Mouse (Mus musculus): ENCODE measurements at regions not wholly inside any gene's neighbourhood (a gene's known extent, or its start where the extent isn't known, plus 50 kb on each side); places are given as distances from the start of the nearest gene placed in this dataset.
A peak's percentile ranks its signal among the peaks of the same experiment; 100 is the strongest.

DNA sequence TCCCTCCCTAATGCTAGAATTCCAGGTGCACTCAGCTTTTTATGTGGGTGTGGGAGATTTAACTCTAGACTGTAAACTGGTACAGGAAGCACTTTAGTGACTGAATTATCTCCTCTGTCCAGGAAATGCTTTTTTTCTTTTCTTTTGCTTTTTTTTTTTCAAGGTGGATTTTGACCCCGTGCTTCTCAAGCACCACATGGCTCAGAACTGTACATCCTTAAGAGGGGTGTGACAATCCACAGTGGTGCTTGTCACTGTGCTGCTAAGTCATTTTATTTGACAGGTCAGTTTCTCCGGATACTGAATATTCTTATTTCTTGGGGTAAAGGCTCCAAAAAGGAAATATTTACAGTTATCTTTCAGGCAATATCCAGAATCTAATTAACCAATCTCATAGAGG lies 472.0 kb downstream of the Hsfy2 start:
- no peak overlapping the region for H3K4me3 ChIP-seq (ENCODE audit: low read depth, low read length)
- H3K9me3 ChIP-seq (ENCODE audit: low read depth, low read length): no peaks in the 10 kb centered on the region
- DNase-seq: no peak
- H3K27me3 ChIP-seq (ENCODE audit: insufficient read depth, low read length): no peaks in the 10 kb centered on the region
- no peaks in the 10 kb centered on the region for H3K36me3 ChIP-seq (ENCODE audit: insufficient read depth)
- no peaks in the 10 kb centered on the region for H3K4me1 ChIP-seq (ENCODE audit: insufficient read depth)
- no peak overlapping the region for H3K4me2 ChIP-seq
- no peak for TF ChIP-seq CTCF (IDR thresholded peaks at IDR 0.05; ENCODE audit: low read depth)
- H3K27ac ChIP-seq (ENCODE audit: low read depth): no peak overlapping the region
- no peak overlapping the region for H3K9ac ChIP-seq
- ATAC-seq (ENCODE audit: insufficient read depth): no peak
- 56% methylated on average over 2 of the region's 2 CpGs for WGBS

DNA sequence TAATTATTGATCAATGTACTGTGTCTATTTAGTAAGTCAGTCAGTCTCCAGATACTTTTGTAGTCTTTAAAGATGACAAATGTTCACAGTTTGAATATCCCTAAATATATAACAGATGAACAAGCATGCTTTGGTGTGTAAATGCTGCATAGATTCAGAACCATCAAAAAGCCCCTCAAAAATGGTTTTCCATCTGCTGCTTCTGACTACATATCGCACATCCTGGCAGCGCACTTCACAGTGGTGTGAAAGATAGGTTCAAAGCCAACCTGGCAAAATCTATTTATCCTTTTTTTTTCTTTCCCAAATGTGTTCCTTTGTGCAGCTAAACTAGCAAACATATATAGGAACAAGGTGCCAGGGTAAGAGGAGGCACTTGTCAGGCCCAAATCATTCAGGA lies 472.9 kb downstream of the Hsfy2 start:
- no peak for TF ChIP-seq CTCF (IDR thresholded peaks at IDR 0.05; ENCODE audit: low read depth)
- no peaks in the 10 kb centered on the region for H3K9me3 ChIP-seq (ENCODE audit: low read depth, low read length)
- H3K27ac ChIP-seq (ENCODE audit: low read depth): no peak overlapping the region
- 98% methylated on average over 2 of the region's 2 CpGs for WGBS
- H3K4me3 ChIP-seq (ENCODE audit: low read depth, low read length): no peak overlapping the region
- H3K36me3 ChIP-seq (ENCODE audit: insufficient read depth): no peaks in the 10 kb centered on the region
- H3K9ac ChIP-seq: no peak overlapping the region
- H3K4me1 ChIP-seq (ENCODE audit: insufficient read depth): no peaks in the 10 kb centered on the region
- H3K27me3 ChIP-seq (ENCODE audit: insufficient read depth, low read length): no peaks in the 10 kb centered on the region
- H3K4me2 ChIP-seq: no peak overlapping the region
- ATAC-seq (ENCODE audit: insufficient read depth): no peak
- DNase-seq: no peak

DNA sequence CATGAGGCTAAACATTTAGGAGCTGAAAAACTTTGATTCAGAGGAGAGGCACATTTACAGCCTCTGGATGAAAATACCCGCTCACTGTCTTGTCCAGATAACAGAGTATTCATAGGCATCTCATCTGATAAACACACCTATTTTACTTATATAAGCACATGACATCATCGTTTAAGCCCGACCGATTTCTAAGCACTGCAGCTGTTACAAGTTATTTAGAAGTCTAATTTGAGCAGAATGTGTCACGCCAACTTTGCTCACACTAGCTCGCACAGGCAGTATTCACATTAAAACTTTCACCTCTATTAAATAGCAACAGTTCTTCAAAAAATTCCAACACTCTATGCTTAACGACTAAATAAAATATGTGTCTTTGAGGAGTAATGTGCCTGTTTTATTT lies 506.3 kb downstream of the Hsfy2 start:
- Histone ChIP-seq H3K27ac (ENCODE audit: low read depth) (no peak overlapping the region), H3K27me3 (ENCODE audit: insufficient read depth, low read length) (no peaks in the 10 kb centered on the region), H3K9ac (no peak overlapping the region), H3K36me3 (ENCODE audit: insufficient read depth) (no peaks in the 10 kb centered on the region), H3K4me3 (ENCODE audit: low read depth, low read length) (no peak overlapping the region), H3K4me1 (ENCODE audit: insufficient read depth) (no peaks in the 10 kb centered on the region), H3K9me3 (ENCODE audit: low read depth, low read length) (no peaks in the 10 kb centered on the region), H3K4me2 (no peak overlapping the region)
- TF ChIP-seq CTCF (IDR thresholded peaks at IDR 0.05; ENCODE audit: low read depth): no peak
- ATAC-seq (ENCODE audit: insufficient read depth): no peak
- no peak for DNase-seq
- WGBS: 44% methylated on average over 7 of the region's 7 CpGs

DNA sequence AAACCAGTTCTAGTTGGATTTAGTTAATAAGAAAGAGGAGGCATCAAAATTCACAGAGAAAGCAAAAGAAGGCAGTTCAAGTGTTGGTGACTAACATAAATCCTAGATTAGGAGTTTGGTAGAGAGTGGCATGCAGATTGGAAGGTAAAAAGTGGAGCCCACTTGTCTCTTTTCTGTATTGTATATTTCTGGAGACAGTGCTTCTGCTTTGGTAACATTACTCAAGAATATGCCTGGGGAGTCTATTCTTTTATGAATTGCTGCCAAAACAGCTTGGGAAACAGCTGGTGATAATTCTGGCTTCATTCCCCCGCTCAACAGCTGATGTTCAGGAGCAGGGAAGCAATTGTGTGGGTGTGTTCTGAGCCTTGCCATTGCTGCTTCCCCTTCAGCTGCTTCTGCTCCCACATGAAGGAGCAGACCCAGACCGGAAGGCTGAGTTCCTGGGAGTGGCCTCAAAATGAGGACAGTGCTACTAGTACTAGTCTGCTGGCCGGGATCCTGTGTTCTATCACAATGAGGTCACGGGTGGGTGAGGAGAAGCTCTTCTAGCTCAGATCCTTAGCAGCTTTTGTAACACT lies 547.9 kb downstream of the Hsfy2 start:
- Histone ChIP-seq H3K4me1 (ENCODE audit: insufficient read depth) (no peaks in the 10 kb centered on the region), H3K4me3 (ENCODE audit: low read depth, low read length) (no peak overlapping the region), H3K9ac (no peak overlapping the region), H3K36me3 (ENCODE audit: insufficient read depth) (no peaks in the 10 kb centered on the region), H3K4me2 (no peak overlapping the region), H3K27ac (ENCODE audit: low read depth) (no peak overlapping the region), H3K9me3 (ENCODE audit: low read depth, low read length) (no peaks in the 10 kb centered on the region), H3K27me3 (ENCODE audit: insufficient read depth, low read length) (no peaks in the 10 kb centered on the region)
- TF ChIP-seq CTCF (IDR thresholded peaks at IDR 0.05; ENCODE audit: low read depth): no peak
- WGBS: 40% methylated on average over 4 of the region's 4 CpGs
- DNase-seq (peak; percentile 87), ATAC-seq (ENCODE audit: insufficient read depth) (peak; percentile 96)

DNA sequence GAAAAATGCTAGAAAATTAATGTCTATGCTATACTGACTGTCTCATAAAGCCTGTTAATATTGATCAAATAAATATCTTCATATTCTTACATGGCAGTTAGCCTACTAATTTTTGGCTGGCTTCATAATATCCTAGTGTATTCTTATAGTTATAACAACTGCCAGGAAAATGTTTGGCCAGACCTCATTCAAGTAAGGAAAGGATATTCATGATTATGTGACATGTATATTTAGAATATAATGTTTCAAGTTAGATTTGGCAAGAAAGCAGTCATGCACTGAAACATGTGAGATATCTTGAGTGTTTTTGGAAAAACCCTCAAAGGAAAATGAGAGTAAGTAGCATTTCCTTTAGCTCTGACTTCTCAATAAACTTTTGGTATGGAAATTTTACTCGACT lies 548.9 kb downstream of the Hsfy2 start:
- no peak overlapping the region for H3K4me2 ChIP-seq
- H3K4me3 ChIP-seq (ENCODE audit: low read depth, low read length): no peak overlapping the region
- ATAC-seq (ENCODE audit: insufficient read depth) (peak; percentile 47; the same call in 1 of the 2 replicates), DNase-seq (peak; percentile 80)
- no peaks in the 10 kb centered on the region for H3K36me3 ChIP-seq (ENCODE audit: insufficient read depth)
- no peaks in the 10 kb centered on the region for H3K4me1 ChIP-seq (ENCODE audit: insufficient read depth)
- H3K9me3 ChIP-seq (ENCODE audit: low read depth, low read length): no peaks in the 10 kb centered on the region
- H3K27ac ChIP-seq (ENCODE audit: low read depth): no peak overlapping the region
- TF ChIP-seq CTCF (IDR thresholded peaks at IDR 0.05; ENCODE audit: low read depth): no peak
- WGBS: 37% methylated on average over 1 of the region's 1 CpGs
- H3K9ac ChIP-seq: no peak overlapping the region
- no peaks in the 10 kb centered on the region for H3K27me3 ChIP-seq (ENCODE audit: insufficient read depth, low read length)

DNA sequence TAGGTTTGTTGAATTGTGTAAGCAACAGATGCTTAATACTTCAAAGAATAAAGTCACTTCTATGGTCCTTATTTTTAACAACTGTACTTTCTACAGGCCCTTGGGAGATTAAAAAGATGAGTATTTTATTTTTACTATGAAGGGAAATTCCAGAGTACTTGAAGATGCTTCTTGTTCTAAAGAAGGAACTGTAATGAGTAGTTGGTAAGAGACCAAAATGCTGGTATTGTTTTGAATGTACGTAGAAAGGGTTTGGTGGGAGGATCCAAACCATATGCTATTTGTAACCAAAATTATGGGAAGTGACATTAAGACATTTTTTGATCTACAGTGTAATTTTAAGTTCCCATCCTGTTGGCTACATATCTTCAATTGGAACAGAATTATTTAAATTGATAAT lies 560.5 kb downstream of the Hsfy2 start:
- Histone ChIP-seq H3K4me3 (ENCODE audit: low read depth, low read length) (no peak overlapping the region), H3K9me3 (ENCODE audit: low read depth, low read length) (no peaks in the 10 kb centered on the region), H3K27ac (ENCODE audit: low read depth) (no peak overlapping the region), H3K4me2 (no peak overlapping the region), H3K27me3 (ENCODE audit: insufficient read depth, low read length) (no peaks in the 10 kb centered on the region), H3K4me1 (ENCODE audit: insufficient read depth) (no peaks in the 10 kb centered on the region), H3K36me3 (ENCODE audit: insufficient read depth) (no peaks in the 10 kb centered on the region), H3K9ac (no peak overlapping the region)
- no peak for ATAC-seq (ENCODE audit: insufficient read depth)
- 72% methylated on average over 1 of the region's 1 CpGs for WGBS
- no peak for DNase-seq
- TF ChIP-seq CTCF (IDR thresholded peaks at IDR 0.05; ENCODE audit: low read depth): no peak

DNA sequence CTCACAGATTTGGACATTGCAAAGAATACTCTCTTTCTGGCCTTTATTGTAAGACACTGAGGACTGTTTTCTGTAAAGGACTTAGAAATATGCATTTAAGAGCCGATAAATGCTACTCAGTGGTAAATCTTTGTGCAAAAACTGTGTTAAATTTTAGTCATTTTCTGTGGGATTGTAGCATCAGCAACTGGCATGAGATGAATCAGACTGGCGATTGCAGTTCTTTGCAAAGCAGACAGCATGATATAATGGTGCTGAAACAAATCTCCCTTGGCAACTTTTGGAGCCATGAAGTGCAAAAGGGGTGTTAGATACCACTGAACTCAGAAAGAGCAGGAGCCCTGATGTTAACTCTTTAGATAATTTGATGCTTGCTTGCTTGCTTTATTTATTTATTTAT lies 565.0 kb downstream of the Hsfy2 start:
- DNase-seq (peak; percentile 11), ATAC-seq (ENCODE audit: insufficient read depth) (no peak)
- no peaks in the 10 kb centered on the region for H3K9me3 ChIP-seq (ENCODE audit: low read depth, low read length)
- no peak overlapping the region for H3K9ac ChIP-seq
- no peak overlapping the region for H3K4me2 ChIP-seq
- no peak overlapping the region for H3K27ac ChIP-seq (ENCODE audit: low read depth)
- H3K27me3 ChIP-seq (ENCODE audit: insufficient read depth, low read length): no peaks in the 10 kb centered on the region
- TF ChIP-seq CTCF (IDR thresholded peaks at IDR 0.05; ENCODE audit: low read depth): no peak
- no peak overlapping the region for H3K4me3 ChIP-seq (ENCODE audit: low read depth, low read length)
- WGBS: 73% methylated on average over 2 of the region's 2 CpGs
- H3K36me3 ChIP-seq (ENCODE audit: insufficient read depth): no peaks in the 10 kb centered on the region
- H3K4me1 ChIP-seq (ENCODE audit: insufficient read depth): no peaks in the 10 kb centered on the region

DNA sequence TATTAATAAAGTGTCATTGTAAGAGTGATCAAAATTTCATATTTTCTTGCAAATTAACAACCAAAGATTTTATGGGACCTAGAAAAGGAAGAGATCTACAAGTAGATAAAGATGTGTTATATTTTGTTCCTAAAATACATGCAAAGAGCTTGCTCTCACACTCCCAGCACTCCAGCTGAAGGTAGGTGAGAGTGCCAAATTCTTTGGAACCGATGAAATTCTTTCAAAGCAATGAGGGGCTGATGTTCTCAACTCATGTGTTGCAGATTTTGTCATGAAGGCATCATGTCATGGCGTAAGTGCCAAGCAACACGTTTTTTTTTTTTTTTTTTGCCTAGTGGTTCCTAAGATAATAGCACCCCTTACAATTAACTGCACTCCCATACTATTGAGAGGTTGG lies 573.8 kb downstream of the Hsfy2 start:
- TF ChIP-seq CTCF (IDR thresholded peaks at IDR 0.05; ENCODE audit: low read depth): no peak
- no peaks in the 10 kb centered on the region for H3K9me3 ChIP-seq (ENCODE audit: low read depth, low read length)
- no peaks in the 10 kb centered on the region for H3K4me1 ChIP-seq (ENCODE audit: insufficient read depth)
- H3K36me3 ChIP-seq (ENCODE audit: insufficient read depth): no peaks in the 10 kb centered on the region
- 71% methylated on average over 3 of the region's 3 CpGs for WGBS
- H3K4me3 ChIP-seq (ENCODE audit: low read depth, low read length): no peak overlapping the region
- DNase-seq (no peak), ATAC-seq (ENCODE audit: insufficient read depth) (no peak)
- no peak overlapping the region for H3K4me2 ChIP-seq
- H3K27me3 ChIP-seq (ENCODE audit: insufficient read depth, low read length): no peaks in the 10 kb centered on the region
- no peak overlapping the region for H3K27ac ChIP-seq (ENCODE audit: low read depth)
- H3K9ac ChIP-seq: no peak overlapping the region

Data from lung, embryonic 14.5 days (tissue).